Mouse (Mus musculus) right cerebral cortex, postnatal 14 days (tissue): ENCODE data around the gene Ces2f.
"Not testable (repeated sequence)": the region's sequence is repeated elsewhere in the genome, so short reads cannot be mapped to it uniquely, and the experiment has no call there.

ENCODE experiments used
- DNase-seq: peaks from one replicate; pipeline ENCODE4 v3.0.0; 2022

Ces2f gene

GRCm38 (mm10) chr8:104947056-104947455 is at the start of gene Ces2f:
Gene Ces2f, plus strand, starts transcription at chr8:104947356.
- DNase-seq = no peak

- DNase-seq = no peak
Measured at GRCm38 (mm10) chr8:104901746-104902145, 45.4 kb upstream of the Ces2f start.

- DNase-seq = no peak
Measured at GRCm38 (mm10) chr8:104907111-104907510, 40.0 kb upstream of the Ces2f start.

GRCm38 (mm10) chr8:104909021-104909420 is 38.1 kb upstream of the Ces2f start:
- DNase-seq = peak; percentile 10

- not testable (repeated sequence) for DNase-seq
Measured at GRCm38 (mm10) chr8:104909651-104910050, 37.5 kb upstream of the Ces2f start.

GRCm38 (mm10) chr8:104925972-104926596 is 21.1 kb upstream of the Ces2f start, which contains the start of gene Ces2e:
Gene Ces2e, plus strand, starts transcription at chr8:104926260.
- DNase-seq = no peak

- DNase-seq = no peak
Measured at GRCm38 (mm10) chr8:104927301-104927700, 19.9 kb upstream of the Ces2f start.

- DNase-seq = no peak
Measured at GRCm38 (mm10) chr8:104944665-104945064, 2.5 kb upstream of the Ces2f start.

GRCm38 (mm10) chr8:104949031-104949430 is 1.9 kb downstream of the Ces2f start:
- no peak for DNase-seq

- no peak for DNase-seq
Measured at GRCm38 (mm10) chr8:104961537-104961961, 14.4 kb downstream of the Ces2f start, which contains the start of gene Ces2g. Gene Ces2g, plus strand, starts transcription at chr8:104961718.

GRCm38 (mm10) chr8:104962229-104962901 is 15.2 kb downstream of the Ces2f start:
- DNase-seq = no peak

- DNase-seq = no peak
Measured at GRCm38 (mm10) chr8:104963375-104963894, 16.3 kb downstream of the Ces2f start.

- DNase-seq = no peak
Measured at GRCm38 (mm10) chr8:104984126-104984525, 37.0 kb downstream of the Ces2f start.

- no peak for DNase-seq
Measured at GRCm38 (mm10) chr8:104984942-104985341, 37.8 kb downstream of the Ces2f start.

GRCm38 (mm10) chr8:104998191-104998590 is 51.0 kb downstream of the Ces2f start:
- no peak for DNase-seq

GRCm38 (mm10) chr8:104999183-104999582 is 52.0 kb downstream of the Ces2f start:
- DNase-seq = no peak

- DNase-seq = no peak
Measured at GRCm38 (mm10) chr8:105000586-105000985, 53.4 kb downstream of the Ces2f start, which contains the start of gene Ces2h. Gene Ces2h, plus strand, starts transcription at chr8:105000853.
